Mouse (Mus musculus): ENCODE results near the gene Wfdc2. TPM values are rescaled to one million over a fixed set of nuclear protein-coding genes. Genes with fewer than 3 reads are reported as not detected.
A peak's percentile ranks its signal among the peaks of the same experiment; 100 is the strongest.

Gene Wfdc2
- total RNA-seq (2022): not detected

DNA sequence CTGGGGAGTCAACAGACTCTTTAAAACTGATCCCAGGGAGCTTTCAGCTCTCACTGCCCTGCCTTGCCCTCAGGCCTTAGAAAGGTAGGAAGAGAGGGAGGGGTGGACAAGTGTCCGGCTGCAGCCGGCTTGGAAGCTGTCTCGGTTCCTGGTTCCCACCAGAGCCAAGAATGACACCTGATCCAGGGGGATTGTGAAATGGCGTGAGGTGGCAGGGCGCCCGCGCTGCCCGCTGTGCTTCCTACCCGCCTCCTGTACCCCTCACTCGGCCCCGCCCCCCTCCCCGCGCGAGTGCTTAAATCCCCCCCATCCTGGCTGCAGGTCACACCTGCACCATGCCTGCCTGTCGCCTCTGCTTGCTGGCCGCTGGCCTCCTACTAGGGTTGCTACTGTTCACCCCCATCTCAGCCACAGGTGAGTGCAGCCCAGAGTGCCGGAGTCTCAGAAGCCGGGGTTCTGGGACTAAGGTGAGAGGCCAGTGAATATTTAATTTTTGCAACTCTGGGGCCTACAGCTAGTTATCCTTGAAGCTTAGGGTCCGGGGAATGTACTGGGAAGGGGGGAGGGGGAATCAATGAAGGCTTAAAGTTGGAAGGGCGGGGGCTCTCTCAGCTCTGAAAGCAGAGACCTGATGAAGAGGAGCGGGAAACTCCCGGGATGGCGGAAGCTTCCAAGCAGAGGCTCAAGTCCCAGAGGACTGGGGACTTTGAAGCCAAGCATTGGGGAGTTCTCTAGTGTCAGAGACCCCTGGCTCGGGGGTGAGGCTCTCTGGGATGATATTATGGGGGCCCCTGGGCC lies at the start of gene Wfdc2:
Gene Wfdc2, plus strand, starts transcription at position 23 of the 798 bp plus-strand sequence.
- no peak for DNase-seq

DNA sequence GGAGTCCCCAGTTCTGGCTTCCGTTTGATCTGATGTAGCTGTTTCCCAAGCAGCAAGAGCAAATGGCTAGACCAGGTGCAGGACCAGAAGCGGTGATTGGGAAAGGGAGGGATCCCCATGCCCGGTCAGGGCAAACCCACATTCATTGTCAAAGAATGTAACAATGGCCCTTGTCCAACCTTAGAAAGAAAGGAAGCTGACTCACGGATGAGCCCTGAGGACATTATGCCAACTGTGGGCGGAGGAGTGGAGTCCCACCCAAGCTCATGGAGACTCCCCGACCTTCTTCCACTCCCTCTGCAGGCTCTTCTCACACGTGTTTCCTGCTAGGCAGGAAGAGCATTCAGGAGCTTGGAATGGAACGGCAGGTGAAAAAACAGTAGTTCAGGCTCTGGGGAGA lies 48.8 kb upstream of the Wfdc2 start:
- peak; percentile 55 for DNase-seq

DNA sequence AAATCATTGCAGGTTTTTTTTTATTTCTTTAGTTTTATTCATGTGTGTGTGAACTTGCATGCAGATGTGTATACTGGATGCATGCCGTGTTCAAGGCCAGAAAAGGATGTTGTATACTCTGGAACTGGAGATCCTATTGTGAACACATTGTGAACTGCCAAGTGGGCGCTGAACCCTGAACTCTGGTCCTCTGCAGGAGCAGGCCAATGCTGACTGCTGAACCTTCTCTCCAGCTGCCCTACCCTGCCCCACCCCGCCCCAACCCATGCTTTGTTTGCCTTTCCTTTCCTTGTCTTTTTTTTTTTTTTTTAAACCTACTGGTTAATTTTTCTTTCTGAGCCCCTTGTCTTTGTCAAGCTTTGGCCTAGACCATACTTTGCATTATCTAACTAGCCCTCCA lies 47.3 kb upstream of the Wfdc2 start:
- DNase-seq: no peak

DNA sequence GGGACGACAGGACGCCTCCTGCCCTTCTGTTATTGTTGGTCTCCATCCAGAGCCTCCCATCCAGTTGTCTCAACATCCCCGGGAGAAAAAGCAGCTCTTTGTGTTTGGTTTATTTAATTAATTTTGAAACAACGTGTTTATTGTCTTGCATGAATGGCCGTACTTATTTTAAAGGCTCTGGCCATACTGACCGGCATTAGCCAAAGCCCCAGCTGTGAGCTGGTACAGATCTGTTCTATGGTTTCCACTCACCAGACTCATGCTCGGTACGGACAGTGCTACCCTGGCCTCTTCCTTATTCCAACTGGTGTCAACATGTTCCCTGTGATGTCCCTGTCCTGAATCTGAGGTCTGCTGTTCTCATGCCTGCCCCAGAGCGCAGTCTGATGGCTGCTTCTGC lies 46.3 kb upstream of the Wfdc2 start:
- DNase-seq: no peak

DNA sequence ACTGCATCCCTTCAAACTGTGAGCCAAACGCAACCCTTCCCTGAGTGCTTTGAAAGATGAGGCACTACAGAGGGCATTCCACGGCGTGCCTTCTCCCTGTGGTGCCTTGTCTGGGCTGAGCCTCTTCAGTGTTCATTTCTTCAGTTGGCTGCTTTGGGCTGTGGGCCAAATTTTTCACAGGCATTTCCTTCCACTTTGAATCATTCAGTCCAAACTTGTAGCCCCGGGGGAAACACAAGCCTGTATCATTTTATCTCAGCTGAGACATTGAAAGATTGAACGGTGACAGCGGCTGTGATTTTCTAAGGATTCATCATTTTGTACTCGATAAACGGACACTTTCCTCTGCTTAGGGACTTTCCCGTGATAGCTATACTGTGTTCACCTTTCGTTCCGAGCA lies 45.6 kb upstream of the Wfdc2 start:
- DNase-seq: no peak

DNA sequence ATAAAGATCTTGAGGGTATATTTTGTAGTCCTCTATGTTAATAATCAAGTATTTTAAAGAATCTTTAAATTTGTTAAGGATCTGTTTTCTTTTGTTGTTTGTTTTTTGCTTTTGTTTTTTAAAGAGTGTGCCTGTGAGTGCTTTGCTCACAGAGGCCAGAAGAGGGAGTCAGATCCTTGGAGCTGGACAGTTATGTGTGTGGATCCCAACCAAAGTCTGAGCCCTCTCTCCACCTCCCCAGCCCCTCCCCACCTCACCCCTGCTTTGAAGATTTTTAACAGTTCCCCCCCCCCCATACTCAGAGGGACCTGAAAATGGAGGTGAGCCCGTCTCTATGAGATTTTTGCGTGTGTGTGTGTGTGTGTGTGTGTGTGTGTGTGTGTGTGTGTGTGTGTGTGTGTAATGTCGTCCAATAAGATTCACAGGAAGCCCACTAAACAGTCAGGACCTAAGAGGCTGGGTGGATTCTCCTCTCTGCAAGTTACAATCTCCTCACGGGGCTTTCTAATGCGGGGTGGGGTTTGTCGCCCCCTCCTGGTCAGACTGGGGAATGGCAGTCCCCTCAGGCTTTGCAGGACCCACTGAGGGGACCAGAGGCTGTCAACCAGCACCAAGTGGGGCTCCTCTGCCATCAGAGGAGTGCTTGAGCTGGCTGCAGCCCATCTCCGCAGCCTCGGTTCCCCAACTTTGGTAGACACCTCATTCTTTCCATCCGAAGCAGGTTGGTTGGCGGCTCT lies 44.6 kb upstream of the Wfdc2 start:
- peak; percentile 34 for DNase-seq

DNA sequence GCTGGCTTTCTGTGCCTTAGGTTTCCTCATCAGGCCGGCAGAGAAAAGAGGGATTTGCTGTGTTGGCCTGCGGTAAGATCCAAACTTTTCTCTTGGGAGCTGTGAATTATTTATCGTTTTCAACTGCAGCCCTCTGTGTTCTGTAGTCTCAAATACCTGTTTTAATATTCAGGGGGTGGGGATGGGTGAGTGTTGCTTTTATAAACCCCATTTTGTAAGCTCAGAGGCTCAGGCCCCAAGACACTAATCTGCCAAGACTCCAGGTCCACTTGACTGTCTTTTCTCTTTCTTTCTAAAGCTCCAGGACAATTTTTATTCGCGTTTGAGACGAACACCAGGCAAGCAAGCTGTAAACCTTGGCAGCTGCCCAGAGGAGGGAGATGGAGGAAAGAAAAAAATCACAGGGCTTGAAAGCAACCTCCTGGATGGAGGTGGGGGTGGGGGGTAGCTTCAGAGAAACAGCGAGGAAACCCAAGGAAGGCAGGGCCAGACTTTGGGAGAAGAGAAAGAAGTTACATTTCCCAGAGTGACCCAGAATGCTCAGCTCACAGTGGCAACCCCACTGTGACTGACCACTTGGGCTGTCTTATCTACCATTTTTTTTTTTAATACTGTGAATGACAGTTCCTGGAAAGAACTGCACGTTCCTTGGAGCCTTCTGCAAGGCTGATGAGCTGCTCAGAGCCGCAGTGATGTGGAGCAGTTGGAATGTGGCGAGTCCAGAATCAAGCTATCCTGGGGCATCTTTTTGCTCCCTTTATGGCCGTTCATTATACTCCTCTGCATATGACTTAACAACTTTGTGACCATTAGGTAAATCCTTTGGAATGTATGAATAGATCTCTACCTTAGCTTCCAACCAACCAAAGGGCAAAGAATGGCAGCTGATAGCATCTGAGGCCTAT lies 43.7 kb upstream of the Wfdc2 start:
- DNase-seq: no peak

DNA sequence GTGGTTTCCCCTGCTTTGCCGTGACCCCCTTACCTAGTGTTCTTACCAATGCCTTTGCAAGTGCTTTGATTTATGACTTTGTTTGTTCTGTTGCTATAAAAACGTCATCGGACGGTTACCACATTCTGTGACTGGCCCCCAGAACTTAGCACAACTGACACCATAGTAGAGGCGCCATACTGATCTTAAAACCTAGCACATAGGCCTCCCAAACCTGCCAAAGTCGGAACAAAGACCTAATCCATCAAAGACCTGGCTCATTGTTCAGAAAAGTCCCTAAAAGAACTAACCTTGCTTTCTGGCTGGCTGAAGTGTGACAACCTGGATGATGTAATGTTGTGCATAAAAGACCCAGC lies 43.1 kb upstream of the Wfdc2 start:
- no peak for DNase-seq

DNA sequence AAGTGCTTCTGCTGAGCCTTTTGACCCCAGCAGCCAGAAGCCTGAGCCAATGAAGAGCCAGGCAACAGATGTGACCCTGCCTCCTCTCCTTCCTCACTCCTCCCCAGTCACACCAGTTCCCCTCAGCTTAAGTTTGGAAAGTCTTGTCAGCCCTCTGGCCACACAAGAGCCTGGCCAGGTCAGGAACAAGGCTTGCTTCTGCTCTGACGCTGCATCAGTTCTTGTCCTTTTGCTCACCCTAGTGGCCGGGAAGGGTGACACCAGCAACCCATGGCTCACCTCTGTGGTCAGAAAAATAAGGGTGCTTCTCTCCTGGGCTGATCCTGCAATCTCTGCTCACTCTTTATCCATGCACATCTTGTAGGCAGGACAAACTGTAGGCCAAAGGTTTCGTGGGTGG lies 41.4 kb upstream of the Wfdc2 start:
- peak; percentile 43 for DNase-seq

DNA sequence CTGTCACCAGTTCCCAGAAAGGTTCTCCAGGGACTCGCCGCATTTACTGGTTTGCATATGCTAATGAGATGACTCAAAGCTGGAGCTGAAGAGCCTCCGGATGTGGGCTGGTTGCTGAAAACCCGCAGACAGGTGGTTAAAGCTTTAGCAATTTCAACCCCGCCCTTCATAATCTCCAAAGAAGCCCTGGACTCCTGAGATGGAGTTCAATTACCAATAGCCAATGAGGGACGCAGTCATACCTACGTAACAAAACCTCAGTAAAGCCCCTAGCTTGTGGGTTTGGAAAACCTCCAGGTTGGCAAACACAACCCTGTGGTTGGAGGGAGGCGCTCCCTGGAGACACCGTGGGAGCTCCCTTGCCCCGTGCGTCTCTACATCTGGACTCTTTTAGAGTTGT lies 40.4 kb upstream of the Wfdc2 start:
- no peak for DNase-seq

DNA sequence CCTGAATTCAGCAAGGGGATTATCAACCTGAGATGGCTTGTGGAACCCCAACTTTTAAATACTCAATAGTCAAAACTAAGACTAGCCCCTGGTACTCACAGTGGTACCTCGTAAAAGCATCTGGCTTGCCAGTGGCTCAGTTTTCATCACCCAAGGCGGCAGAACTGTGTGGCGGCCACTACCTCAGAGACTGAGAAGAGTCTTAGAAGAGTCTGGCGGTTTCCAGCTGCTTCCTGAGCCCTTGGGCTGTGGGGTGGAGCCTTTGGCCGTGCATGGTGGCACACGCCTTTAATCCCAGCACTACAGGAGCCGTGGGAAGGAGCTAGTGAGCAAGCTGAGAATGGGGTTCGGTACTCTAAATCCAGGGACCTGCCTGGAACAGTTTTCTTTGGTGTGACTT lies 39.9 kb upstream of the Wfdc2 start:
- no peak for DNase-seq

DNA sequence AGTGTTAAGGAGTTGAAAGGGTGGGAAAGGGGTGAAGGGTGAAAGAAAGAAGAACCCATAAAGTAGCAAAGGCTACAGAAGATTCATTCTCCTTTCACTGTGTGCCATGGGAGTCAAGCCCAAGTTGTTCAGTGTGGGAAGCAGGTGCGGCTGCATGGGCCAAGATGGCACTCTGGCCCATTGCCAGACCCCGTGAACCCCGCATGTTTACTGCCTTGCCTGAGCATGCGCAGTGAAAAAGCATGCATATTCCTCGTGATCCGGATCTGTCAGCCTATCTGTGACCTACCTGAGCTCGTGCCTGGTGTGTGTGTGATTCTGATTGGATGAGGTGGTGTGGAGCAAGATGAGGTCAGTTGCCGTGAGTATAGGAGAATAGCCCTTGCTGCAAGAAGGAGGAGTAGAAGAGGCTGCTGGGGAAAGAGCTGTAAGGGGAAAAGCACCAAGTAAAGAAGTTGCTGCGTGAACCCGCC lies 38.9 kb upstream of the Wfdc2 start:
- no peak for DNase-seq

DNA sequence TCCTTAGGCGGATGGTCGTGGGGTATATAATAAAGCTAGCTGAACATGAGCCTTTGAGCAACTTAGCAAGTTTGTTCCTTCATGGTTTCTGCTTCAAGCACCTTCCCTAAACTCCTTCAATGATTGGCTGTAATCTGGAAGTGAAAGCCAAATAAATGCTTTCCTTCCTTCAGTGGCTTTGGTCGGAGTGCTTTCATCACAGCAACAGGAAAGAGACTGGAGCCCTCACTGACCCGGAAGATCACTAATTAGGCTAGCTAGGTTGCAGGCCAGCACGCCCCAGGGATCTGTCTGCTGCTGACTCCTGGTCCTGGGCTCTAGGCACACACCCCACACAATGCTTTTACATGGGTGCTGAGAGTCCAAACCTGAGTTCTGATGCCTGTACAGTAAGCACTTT lies 33.7 kb upstream of the Wfdc2 start:
- no peak for DNase-seq

DNA sequence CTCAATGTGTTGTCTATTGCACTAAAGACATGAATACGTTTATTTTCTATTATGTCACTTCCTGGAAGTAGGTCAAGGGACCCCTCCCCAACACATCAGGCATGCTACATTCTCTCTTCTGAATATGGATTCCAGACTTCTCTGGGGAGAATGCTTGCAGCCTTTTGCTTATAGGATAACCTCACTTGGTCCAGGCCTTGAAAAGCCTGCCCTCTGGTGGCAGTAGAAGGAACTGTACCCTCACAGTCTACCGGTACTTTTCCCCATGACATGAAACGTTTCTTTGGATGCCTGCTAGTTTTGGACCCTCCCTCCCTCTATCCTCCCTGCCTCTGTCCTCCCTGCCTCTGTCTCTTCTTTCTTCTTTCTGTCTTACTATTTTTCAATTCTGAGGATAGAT lies 31.0 kb upstream of the Wfdc2 start:
- peak; percentile 32 for DNase-seq

DNA sequence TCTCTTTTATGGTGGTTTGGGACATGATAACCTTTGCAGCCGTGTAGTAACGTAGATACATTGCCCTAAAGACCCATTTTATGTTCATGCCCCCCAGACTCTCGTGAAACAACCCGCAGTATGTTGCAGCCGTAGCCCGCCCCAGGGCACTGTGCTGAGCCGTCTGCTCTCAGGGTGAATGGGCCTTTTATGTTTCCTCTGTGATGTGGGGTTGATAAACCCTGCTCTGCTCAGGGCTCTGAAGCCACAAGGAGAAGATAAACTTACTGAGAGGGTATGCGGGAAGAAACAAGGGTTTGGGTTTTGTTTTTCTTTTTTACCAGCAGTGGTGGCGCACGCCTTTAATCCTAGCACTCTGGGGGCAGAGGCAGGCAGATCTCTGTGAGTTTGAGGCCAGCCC lies 27.9 kb upstream of the Wfdc2 start:
- no peak for DNase-seq

DNA sequence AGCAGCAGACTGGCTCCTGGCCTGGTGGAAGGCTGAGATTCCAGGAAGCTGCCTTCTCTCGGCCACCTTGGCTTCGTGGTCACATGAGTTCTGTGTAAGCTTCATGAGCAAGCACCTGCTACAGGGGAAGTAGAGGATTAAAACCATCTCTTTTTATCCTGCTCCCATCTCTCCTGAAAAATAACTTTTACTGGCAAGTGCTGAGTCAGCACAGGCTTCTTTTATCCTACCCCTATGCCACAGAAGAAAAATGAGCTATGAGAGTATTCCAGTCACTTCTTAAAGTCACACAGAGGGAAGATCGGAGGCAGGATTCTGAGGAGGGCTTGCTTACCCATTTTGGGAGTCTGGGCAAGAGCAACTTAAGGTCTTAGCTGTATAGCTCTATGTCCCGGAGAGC lies 25.2 kb upstream of the Wfdc2 start:
- no peak for DNase-seq

DNA sequence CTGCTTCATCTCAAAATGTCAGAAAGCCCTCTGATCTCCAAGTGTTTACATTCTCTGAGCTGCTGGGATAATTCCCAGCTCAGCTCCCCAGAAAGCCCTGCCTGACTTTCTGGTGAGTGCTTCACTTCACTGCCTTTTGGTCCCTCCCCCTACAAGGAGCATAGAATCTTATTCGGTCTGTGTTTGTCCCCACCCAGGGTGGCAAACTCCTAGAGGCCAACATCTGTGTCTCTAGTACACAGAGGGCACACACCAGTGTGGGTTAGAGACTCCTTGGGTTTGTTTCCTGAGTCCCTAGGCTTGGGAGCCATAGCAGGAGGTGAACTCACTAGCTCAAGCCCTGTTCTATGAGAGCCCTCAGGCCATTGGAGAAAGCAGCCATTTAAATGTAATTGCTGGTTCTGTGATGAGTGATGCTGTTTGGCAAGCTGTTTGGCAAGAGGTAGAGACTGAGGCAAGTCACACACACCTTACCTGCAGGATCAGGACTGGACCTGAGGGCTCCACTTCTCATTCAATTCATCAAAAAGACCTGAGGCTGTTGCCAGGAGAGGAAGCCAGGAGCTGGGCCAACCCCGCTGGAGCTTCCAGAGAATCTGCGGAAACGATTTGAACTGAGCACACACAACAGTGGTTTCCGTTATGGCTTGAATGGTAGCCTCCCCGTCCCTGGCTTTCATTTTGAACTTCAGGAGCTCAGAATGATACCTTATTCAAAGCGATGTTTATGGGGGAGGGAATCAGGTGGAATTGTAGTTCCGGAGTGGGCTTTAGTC lies 21.4 kb upstream of the Wfdc2 start:
- DNase-seq: no peak

DNA sequence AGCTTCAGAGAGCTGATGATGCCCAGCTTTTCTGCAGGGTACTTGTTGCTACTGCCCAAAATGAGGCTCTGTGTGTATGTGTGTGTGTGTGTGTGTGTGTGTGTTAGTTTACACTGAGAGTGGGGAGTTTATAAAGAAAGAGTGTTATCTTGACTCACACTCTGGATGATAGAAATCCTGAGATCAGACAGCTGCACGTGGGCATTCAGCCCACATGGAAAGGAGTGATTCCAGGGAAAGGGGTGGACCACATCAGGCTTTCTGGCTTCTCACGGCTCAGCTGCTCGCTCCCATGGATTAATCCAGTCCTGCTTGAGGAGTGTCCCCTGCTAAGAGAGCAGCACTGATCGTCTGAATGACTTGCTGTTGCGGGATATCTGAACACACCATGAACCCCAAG lies 20.1 kb upstream of the Wfdc2 start:
- no peak for DNase-seq

DNA sequence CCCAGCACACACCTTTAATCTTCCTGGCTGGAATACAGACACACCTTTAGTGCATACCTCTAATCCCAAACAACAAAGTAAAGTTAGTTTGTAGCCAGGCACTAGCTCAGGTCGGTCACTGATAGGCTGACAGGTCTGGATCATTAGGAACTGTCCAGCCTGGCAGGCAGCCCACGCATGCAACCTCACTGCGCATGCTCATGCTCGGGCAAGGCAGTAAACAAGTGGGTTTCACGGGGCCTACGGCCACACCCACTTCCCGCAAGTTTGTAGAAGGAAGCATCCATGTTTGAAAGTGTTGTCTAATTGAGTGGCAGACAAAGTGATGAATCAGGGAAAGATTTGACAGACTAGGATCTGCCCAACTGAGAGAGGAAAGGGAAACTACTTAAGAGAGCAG lies 19.6 kb upstream of the Wfdc2 start:
- DNase-seq: no peak

DNA sequence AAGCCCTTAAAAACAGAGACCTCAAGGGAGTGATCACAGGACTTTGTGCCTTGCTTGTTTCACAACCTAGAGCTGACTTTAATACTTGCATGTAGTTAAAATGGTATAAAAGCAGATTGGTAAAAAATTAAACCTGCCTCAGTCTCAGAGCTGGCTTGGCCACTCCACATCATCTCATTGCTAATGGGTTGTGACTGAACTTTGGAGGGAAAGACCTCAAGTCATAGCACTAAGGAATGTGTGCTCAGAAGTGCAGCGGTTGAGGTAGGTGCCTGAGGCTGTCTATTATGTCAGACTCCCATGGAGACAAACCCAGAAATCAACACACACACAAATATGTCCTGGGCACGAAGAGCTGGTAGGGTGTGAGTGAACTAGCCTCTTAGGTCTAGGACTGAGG lies 18.5 kb upstream of the Wfdc2 start:
- no peak for DNase-seq

DNA sequence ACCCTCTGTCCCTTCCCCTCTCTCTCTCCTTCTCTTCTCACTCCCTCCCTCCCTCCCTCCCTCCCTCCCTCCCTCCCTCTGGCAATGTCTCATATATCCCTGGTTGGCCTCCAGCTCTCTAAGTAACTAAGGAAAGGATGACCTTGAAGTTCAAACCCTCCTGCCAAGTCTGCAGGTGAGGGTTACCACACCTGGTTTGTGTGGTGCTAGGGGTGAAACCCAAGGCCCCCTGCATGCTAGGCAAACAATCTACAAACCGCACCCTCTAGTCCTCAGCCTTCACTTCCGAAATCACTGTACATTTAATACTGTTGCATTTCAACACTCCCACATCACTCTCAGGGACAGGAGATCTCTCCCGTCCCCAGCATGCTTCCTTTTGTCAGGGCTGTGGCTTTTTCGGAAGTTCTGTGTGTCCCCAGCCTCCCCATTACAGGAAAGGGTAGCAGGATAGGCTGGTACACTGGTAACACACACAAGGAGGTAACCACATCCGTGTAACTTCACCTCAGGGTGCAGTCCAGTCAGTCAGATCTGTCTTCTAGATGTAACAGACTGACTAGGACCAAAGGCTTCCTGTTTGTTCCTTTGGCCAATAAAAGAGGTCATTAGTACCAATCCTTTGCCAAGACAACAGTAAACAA lies 17.6 kb upstream of the Wfdc2 start:
- no peak for DNase-seq

DNA sequence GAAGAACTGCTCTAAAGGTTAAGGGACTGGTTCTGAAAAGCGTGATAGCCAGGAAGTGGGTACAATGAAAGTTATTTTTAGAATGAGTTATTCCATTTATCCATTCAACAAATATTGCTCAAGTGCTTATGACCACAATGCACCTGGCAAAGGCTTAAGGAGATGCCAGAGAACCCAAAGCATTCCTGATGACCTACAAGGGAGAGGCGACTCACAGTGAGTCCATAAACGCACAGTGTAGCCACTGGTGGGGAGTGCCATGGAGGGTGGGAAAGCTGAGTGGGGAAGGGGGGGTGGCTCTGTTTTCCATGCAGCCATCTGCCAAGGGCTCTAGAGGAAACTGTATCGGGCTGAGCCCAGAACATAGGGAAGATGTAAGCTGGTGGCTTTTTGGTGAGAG lies 12.9 kb upstream of the Wfdc2 start:
- no peak for DNase-seq

All from adrenal gland, adult 8-10 months (tissue).